Mouse (Mus musculus) gastrocnemius, postnatal 10 days (tissue): ENCODE measurements around the gene Prc1. TPM values are rescaled to one million over a fixed set of nuclear protein-coding genes. Genes with fewer than 3 reads are reported as not detected.
"Not testable (repeated sequence)": the region's sequence is repeated elsewhere in the genome, so short reads cannot be mapped to it uniquely, and the experiment has no call there.

Experiments used
- DNase-seq: peaks from one replicate; pipeline ENCODE4 v3.0.0; 2021; ENCODE audit warnings: mixed read lengths
- total RNA-seq, 2 experiments: library from RNA; stranded (reverse); gene quantifications; 2 replicates each; pipeline ENCODE4 v1.2.3; 2021

Gene Prc1
- total RNA-seq, 2 experiments from 2014 or later = 18.4 to 23.2 TPM

GRCm38 (mm10) chr7:80284391-80284790 lies 9.9 kb upstream of the Prc1 start:
- no peak for DNase-seq

- DNase-seq = no peak
Observed at GRCm38 (mm10) chr7:80285725-80286124, 8.5 kb upstream of the Prc1 start.

- no peak for DNase-seq
Observed at GRCm38 (mm10) chr7:80287736-80288135, 6.5 kb upstream of the Prc1 start.

- DNase-seq = no peak
Observed at GRCm38 (mm10) chr7:80294764-80295648, 756 bp downstream of the Prc1 start.

- DNase-seq = no peak
Observed at GRCm38 (mm10) chr7:80296462-80296861, 2.2 kb downstream of the Prc1 start.

- no peak for DNase-seq
Observed at GRCm38 (mm10) chr7:80297041-80297440, 2.8 kb downstream of the Prc1 start.

GRCm38 (mm10) chr7:80298754-80299153 lies 4.5 kb downstream of the Prc1 start:
- no peak for DNase-seq

GRCm38 (mm10) chr7:80299568-80299967 lies 5.3 kb downstream of the Prc1 start:
- no peak for DNase-seq

GRCm38 (mm10) chr7:80301522-80301921 lies 7.3 kb downstream of the Prc1 start:
- DNase-seq = no peak

- no peak for DNase-seq
Observed at GRCm38 (mm10) chr7:80307766-80308165, 13.5 kb downstream of the Prc1 start.

- DNase-seq = no peak
Observed at GRCm38 (mm10) chr7:80310771-80311170, 16.5 kb downstream of the Prc1 start.

GRCm38 (mm10) chr7:80315733-80316132 lies 21.5 kb downstream of the Prc1 start:
- DNase-seq = no peak

- DNase-seq = no peak
Observed at GRCm38 (mm10) chr7:80317439-80318115, 23.3 kb downstream of the Prc1 start.

- DNase-seq = no peak
Observed at GRCm38 (mm10) chr7:80318670-80319069, 24.4 kb downstream of the Prc1 start.

- no peak for DNase-seq
Observed at GRCm38 (mm10) chr7:80319846-80320496, 25.7 kb downstream of the Prc1 start.

- no peak for DNase-seq
Observed at GRCm38 (mm10) chr7:80323336-80323735, 29.1 kb downstream of the Prc1 start.

GRCm38 (mm10) chr7:80324043-80324815 lies 30.0 kb downstream of the Prc1 start, which contains the start of gene Rccd1:
TSS of gene Rccd1 (minus strand) at chr7:80324454.
- DNase-seq = peak; percentile 94

- not testable (repeated sequence) for DNase-seq
Observed at GRCm38 (mm10) chr7:80324816-80325119, 30.5 kb downstream of the Prc1 start.

GRCm38 (mm10) chr7:80325292-80325868 lies 31.1 kb downstream of the Prc1 start:
- no peak for DNase-seq

- no peak for DNase-seq
Observed at GRCm38 (mm10) chr7:80326076-80326475, 31.8 kb downstream of the Prc1 start.

GRCm38 (mm10) chr7:80330278-80330677 lies 36.0 kb downstream of the Prc1 start:
- DNase-seq = no peak

- no peak for DNase-seq
Observed at GRCm38 (mm10) chr7:80331433-80331832, 37.2 kb downstream of the Prc1 start.
